Mouse (Mus musculus) thymus, postnatal 25 days (tissue): ENCODE measurements around the gene Btbd35f24.
"Not testable (repeated sequence)": the region's sequence is repeated elsewhere in the genome, so short reads cannot be mapped to it uniquely, and the experiment has no call there.

ENCODE experiments used
- DNase-seq: peaks from one replicate; pipeline ENCODE4 v3.0.0; 2022

Gene Btbd35f24

GRCm38 (mm10) chrX:3195727-3196126 is at the start of gene Btbd35f24:
TSS of gene Btbd35f24 (minus strand) at chrX:3195827.
- DNase-seq: not testable (repeated sequence)
